Mouse (Mus musculus) myocyte (in vitro differentiated cells): Measurements from ENCODE around the gene Tpk1. TPM values are rescaled to one million over a fixed set of nuclear protein-coding genes. Genes with fewer than 3 reads are reported as not detected.
A peak's percentile ranks its signal among the peaks of the same experiment; 100 is the strongest.

Source experiments
- H3K27me3 ChIP-seq: one replicate; pipeline ENCODE4 v1.6.1; 2011; ENCODE audit not compliant: control insufficient read depth, insufficient read depth, insufficient read length
- H3K36me3 ChIP-seq: one replicate; pipeline ENCODE4 v1.6.1; 2011; ENCODE audit not compliant: control insufficient read depth, insufficient read depth
- H3K4me2 ChIP-seq: one replicate; pipeline ENCODE4 v1.6.1; 2011; ENCODE audit warnings: low read depth, control low read depth
- H3K4me3 ChIP-seq: one replicate; pipeline ENCODE4 v1.5.1; 2011; ENCODE audit warnings: mild to moderate bottlenecking, control low read depth, moderate library complexity
- H3K79me2 ChIP-seq: one replicate; pipeline ENCODE4 v1.6.1; 2011; ENCODE audit not compliant: control insufficient read depth, insufficient read depth
- H3ac ChIP-seq: one replicate; pipeline ENCODE4 v1.6.1; 2011; ENCODE audit not compliant: control insufficient read depth, insufficient read length
- CEBPB ChIP-seq: IDR thresholded peaks from 2 replicates; pipeline ENCODE4 v1.6.1; 2011; ENCODE audit warnings: mild to moderate bottlenecking, moderate library complexity; ENCODE audit not compliant: poor library complexity, insufficient read depth, severe bottlenecking
- E2F4 ChIP-seq: IDR thresholded peaks from one replicate; pipeline ENCODE4 v1.6.1; 2011; ENCODE audit warnings: mild to moderate bottlenecking, control low read depth, moderate library complexity; ENCODE audit not compliant: insufficient read depth
- MAX ChIP-seq: IDR thresholded peaks from one replicate; pipeline ENCODE4 v1.6.1; 2011; ENCODE audit warnings: low read depth, mild to moderate bottlenecking, control low read depth
- MYOD1 ChIP-seq, 3 experiments: IDR thresholded peaks; one replicate each; pipeline ENCODE4 v1.6.1; 2011; ENCODE audit warnings: control low read depth in 2 of 3, low read depth in 2 of 3, mild to moderate bottlenecking in 2 of 3, moderate library complexity in 1 of 3; ENCODE audit not compliant: insufficient read length in 2 of 3, control insufficient read depth in 1 of 3
- MYOG ChIP-seq, 3 experiments: IDR thresholded peaks; one replicate each; pipeline ENCODE4 v1.6.1; 2011; ENCODE audit warnings: control low read depth in 2 of 3, low read depth in 2 of 3, mild to moderate bottlenecking in 2 of 3; ENCODE audit not compliant: insufficient read length in 2 of 3, control insufficient read depth in 1 of 3, insufficient read depth in 1 of 3
- POLR2A ChIP-seq: IDR thresholded peaks from one replicate; pipeline ENCODE4 v1.6.1; 2011; ENCODE audit warnings: low read depth, mild to moderate bottlenecking, control low read depth, moderate library complexity; ENCODE audit not compliant: insufficient read length
- POLR2AphosphoS2 ChIP-seq: IDR thresholded peaks from one replicate; pipeline ENCODE4 v1.6.1; 2011; ENCODE audit warnings: low read depth, control low read depth; ENCODE audit not compliant: insufficient read length
- REST ChIP-seq: IDR thresholded peaks from one replicate; pipeline ENCODE4 v1.6.1; 2011; ENCODE audit warnings: mild to moderate bottlenecking, control low read depth, moderate library complexity; ENCODE audit not compliant: insufficient read depth, insufficient read length
- SRF ChIP-seq: IDR thresholded peaks from one replicate; pipeline ENCODE4 v1.6.1; 2011; ENCODE audit warnings: low read depth; ENCODE audit not compliant: control insufficient read depth, insufficient read length
- TCF12 ChIP-seq: IDR thresholded peaks from one replicate; pipeline ENCODE4 v1.6.1; 2011; ENCODE audit warnings: mild to moderate bottlenecking, control low read depth; ENCODE audit not compliant: poor library complexity, insufficient read depth, severe bottlenecking
- TCF3 ChIP-seq: IDR thresholded peaks from one replicate; pipeline ENCODE4 v1.6.1; 2011; ENCODE audit warnings: low read depth, control low read depth; ENCODE audit not compliant: insufficient read length
- USF1 ChIP-seq: IDR thresholded peaks from one replicate; pipeline ENCODE4 v1.6.1; 2011; ENCODE audit warnings: low read depth, mild to moderate bottlenecking, control low read depth, moderate library complexity
- polyA plus RNA-seq: library from polyadenylated mRNA; unstranded; fragments of >200 nt; fragmentation: generic; extraction: Trizol; gene quantifications from one replicate; pipeline ENCODE4 v1.2.1, GENCODE M21; 2012; ENCODE audit warnings: missing spikeins

Tpk1 gene
- polyA plus RNA-seq: 1.6 TPM

- no peaks in the 10 kb centered on the region for H3K79me2 ChIP-seq
- TF ChIP-seq MAX (no peak), MYOD1 (IDR thresholded peaks at IDR 0.05; ENCODE audit: control insufficient read depth in 1 of 3, insufficient read length in 2 of 3, low read depth in 2 of 3) (no peak), REST (no peak), SRF (peak; percentile 73), MYOG (IDR thresholded peaks at IDR 0.05; ENCODE audit: control insufficient read depth in 1 of 3, insufficient read depth in 1 of 3, insufficient read length in 2 of 3, low read depth in 2 of 3) (peak in 1 of 3 experiments; percentile 42), POLR2A (peak; percentile 71), TCF3 (no peak), TCF12 (no peak), CEBPB (no peak), POLR2AphosphoS2 (peak; percentile 91), E2F4 (peak; percentile 58), USF1 (no peak)
- peak within 1 kb of the TSS; percentile 85 for H3K4me2 ChIP-seq
- H3K36me3 ChIP-seq: no peaks in the 10 kb centered on the region
- H3K4me3 ChIP-seq: peak within 1 kb of the TSS; percentile 69
- H3K27me3 ChIP-seq: no peaks in the 10 kb centered on the region
- peak within 1 kb of the TSS; percentile 9 for H3ac ChIP-seq
These were observed at the start of gene Tpk1 for GRCm38 (mm10) chr6:43665677-43666546. Gene Tpk1 (minus strand): TSS chr6:43666278.

- Histone ChIP-seq H3K4me3 (no peak overlapping the region), H3K36me3 (no peaks in the 10 kb centered on the region), H3K27me3 (no peaks in the 10 kb centered on the region), H3ac (no peak overlapping the region), H3K79me2 (no peaks in the 10 kb centered on the region), H3K4me2 (no peak overlapping the region)
- TF ChIP-seq E2F4 (no peak), MAX (no peak), MYOG (IDR thresholded peaks at IDR 0.05; ENCODE audit: control insufficient read depth in 1 of 3, insufficient read depth in 1 of 3, insufficient read length in 2 of 3, low read depth in 2 of 3) (no peak), SRF (no peak), POLR2AphosphoS2 (no peak), POLR2A (no peak), TCF3 (no peak), USF1 (no peak), TCF12 (no peak), REST (no peak), CEBPB (no peak), MYOD1 (IDR thresholded peaks at IDR 0.05; ENCODE audit: control insufficient read depth in 1 of 3, insufficient read length in 2 of 3, low read depth in 2 of 3) (no peak)
These were observed 36.9 kb upstream of the Tpk1 start for GRCm38 (mm10) chr6:43702810-43703614.

GRCm38 (mm10) chr6:43691863-43692262 lies 25.8 kb upstream of the Tpk1 start:
- no peaks in the 10 kb centered on the region for H3K79me2 ChIP-seq
- no peak overlapping the region for H3K4me2 ChIP-seq
- H3K36me3 ChIP-seq: no peaks in the 10 kb centered on the region
- peaks cover 4% of the 10 kb centered on the region for H3K27me3 ChIP-seq
- no peak for TF ChIP-seq REST
- no peak for TF ChIP-seq POLR2AphosphoS2
- no peak for TF ChIP-seq USF1
- no peak overlapping the region for H3K4me3 ChIP-seq
- no peak overlapping the region for H3ac ChIP-seq

- Histone ChIP-seq H3K4me3 (no peak overlapping the region), H3K4me2 (no peak overlapping the region), H3K79me2 (no peaks in the 10 kb centered on the region), H3ac (no peak overlapping the region), H3K36me3 (no peaks in the 10 kb centered on the region), H3K27me3 (peaks cover 4% of the 10 kb centered on the region)
- TF ChIP-seq POLR2A (no peak), SRF (no peak), E2F4 (no peak), MYOG (IDR thresholded peaks at IDR 0.05; ENCODE audit: control insufficient read depth in 1 of 3, insufficient read depth in 1 of 3, insufficient read length in 2 of 3, low read depth in 2 of 3) (no peak), REST (no peak), MYOD1 (IDR thresholded peaks at IDR 0.05; ENCODE audit: control insufficient read depth in 1 of 3, insufficient read length in 2 of 3, low read depth in 2 of 3) (no peak), TCF3 (no peak), MAX (no peak), USF1 (no peak), POLR2AphosphoS2 (no peak)
These were observed 19.9 kb upstream of the Tpk1 start for GRCm38 (mm10) chr6:43685985-43686384.
